Mouse (Mus musculus): ENCODE measurements at regions not wholly inside any gene's neighbourhood (a gene's known extent, or its start where the extent isn't known, plus 50 kb on each side); places are given as distances from the start of the nearest gene placed in this dataset.

DNA sequence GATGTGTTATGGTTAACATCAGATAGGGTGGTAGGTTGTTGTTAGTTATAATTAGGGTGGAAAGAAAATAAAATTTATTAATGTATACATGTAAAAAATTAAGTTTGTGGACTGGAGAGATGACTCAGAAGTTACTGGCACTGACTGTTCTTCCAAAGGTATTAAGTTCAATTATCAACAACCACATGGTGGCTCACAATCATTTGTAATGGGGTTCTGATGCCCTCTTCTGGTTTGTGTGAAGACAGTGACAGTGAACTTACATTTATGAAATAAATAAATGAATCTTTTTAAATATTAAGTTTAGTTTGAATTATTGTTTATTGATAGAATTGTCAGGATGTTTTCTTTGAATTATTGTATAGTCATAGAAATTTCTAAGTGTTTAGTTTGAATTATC is 140.4 kb upstream of the 9530002B09Rik start:
- DNase-seq = peak; percentile 9
